Mouse (Mus musculus) kidney, embryonic 14.5 days (tissue): ENCODE measurements around the gene Dusp2. TPM values are rescaled to one million over a fixed set of nuclear protein-coding genes. Genes with fewer than 3 reads are reported as not detected.

Source experiments
- ATAC-seq: fragments of 200-750 bp; cut with Nextera tagmentation; 2 replicates; pipeline ENCODE4 v1.8.0; 2017; ENCODE audit warnings: moderate number of reproducible peaks, mild to moderate bottlenecking, moderate TSS enrichment, moderate library complexity; ENCODE audit not compliant: low FRiP score, low TSS enrichment
- H3K27ac ChIP-seq: fragments of 300-500 bp; sonication (generic); 2 replicates; pipeline ENCODE4 v1.5.1; 2014; ENCODE audit warnings: low read depth, mild to moderate bottlenecking, low read length, moderate library complexity, mixed read lengths
- H3K27me3 ChIP-seq: fragments of 300-500 bp; sonication (generic); 2 replicates; pipeline ENCODE4 v1.6.1; 2014; ENCODE audit warnings: mild to moderate bottlenecking, low read length; ENCODE audit not compliant: control insufficient read depth, insufficient read depth
- H3K36me3 ChIP-seq: fragments of 300-500 bp; sonication (generic); 2 replicates; pipeline ENCODE4 v1.6.1; 2014; ENCODE audit warnings: low read length, mixed read lengths; ENCODE audit not compliant: control insufficient read depth, insufficient read depth
- H3K4me1 ChIP-seq: fragments of 300-500 bp; sonication (generic); 2 replicates; pipeline ENCODE4 v1.6.1; 2014; ENCODE audit warnings: low read length, mixed read lengths; ENCODE audit not compliant: control insufficient read depth, insufficient read depth
- H3K4me2 ChIP-seq: fragments of 300-500 bp; sonication (generic); replicated peaks from 2 replicates; pipeline ENCODE4 v1.6.1; 2014; ENCODE audit warnings: low read depth, mild to moderate bottlenecking, low read length
- H3K4me3 ChIP-seq: fragments of 300-500 bp; sonication (generic); 2 replicates; pipeline ENCODE4 v1.5.1; 2014; ENCODE audit warnings: mild to moderate bottlenecking, low read length
- H3K9ac ChIP-seq: fragments of 300-500 bp; sonication (generic); 2 replicates; pipeline ENCODE4 v1.6.1; 2014; ENCODE audit warnings: low read depth, mild to moderate bottlenecking, low read length, moderate library complexity
- H3K9me3 ChIP-seq: fragments of 300-500 bp; sonication (generic); 2 replicates; pipeline ENCODE4 v1.6.1; 2016; ENCODE audit warnings: low read length; ENCODE audit not compliant: control insufficient read depth
- WGBS: fragments of 180-500 bp; shearing (Covaris S2); extraction: QIAGEN DNeasy Blood & Tissue Kit; methylation state at CpG from one replicate; pipeline ENCODE4 v1.1.7; 2014; 5-methylcytosine and 5-hydroxymethylcytosine counted together
- polyA plus RNA-seq: library from polyadenylated mRNA; unstranded; fragments of >200 nt; fragmentation: Nextera tagmentation; extraction: Ambion mirVana; gene quantifications from 2 replicates; pipeline ENCODE4 v1.2.1, GENCODE M21; 2014

Gene Dusp2
- polyA plus RNA-seq, 1 experiment from 2014 or later, result 13.0 TPM

DNA sequence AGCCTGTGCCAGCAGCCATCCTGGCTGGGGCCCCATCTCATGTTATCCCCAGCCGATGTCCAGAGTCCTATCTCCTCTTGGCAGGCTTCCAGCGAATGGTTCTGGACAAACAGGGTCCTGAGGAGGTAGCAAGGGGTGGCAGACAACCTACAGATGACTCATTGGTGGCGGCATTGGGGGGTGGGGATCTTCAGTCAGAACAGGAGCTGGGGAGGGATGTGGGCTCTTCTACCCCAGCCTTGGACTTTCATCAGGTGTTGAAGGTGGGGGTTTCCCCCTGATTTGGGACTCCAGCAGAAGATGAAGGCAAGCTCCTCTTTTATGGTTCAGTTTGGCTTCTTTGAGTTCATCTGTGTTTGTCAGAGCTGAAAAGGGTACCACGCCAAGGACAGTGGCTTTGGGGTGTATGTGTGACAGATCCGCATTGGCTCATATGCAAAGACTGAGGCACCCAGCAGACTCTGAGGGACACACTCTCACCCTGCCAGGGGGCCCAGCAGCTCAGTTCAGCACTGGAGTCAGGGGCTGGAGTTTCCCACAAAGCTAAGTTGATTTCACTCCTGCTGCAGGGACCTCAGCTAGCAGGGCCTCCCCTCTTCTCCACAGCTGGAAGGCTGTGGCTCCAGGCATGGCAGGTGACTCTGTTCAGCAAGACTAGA is 1.9 kb upstream of the Dusp2 start:
- no peaks in the 10 kb centered on the region for H3K9me3 ChIP-seq
- H3K27me3 ChIP-seq, result no peaks in the 10 kb centered on the region; the same call in 1 of the 2 replicates
- H3K4me2 ChIP-seq, result no peak overlapping the region
- H3K27ac ChIP-seq, result no peak overlapping the region
- ATAC-seq, result no peak
- no peak overlapping the region for H3K4me3 ChIP-seq
- 69% methylated on average over 5 of the region's 5 CpGs for WGBS
- H3K36me3 ChIP-seq, result no peaks in the 10 kb centered on the region
- H3K4me1 ChIP-seq, result peaks cover 28% of the 10 kb centered on the region
- H3K9ac ChIP-seq, result no peak overlapping the region

GRCm38 (mm10) chr2:127335078-127335541 is 849 bp upstream of the Dusp2 start:
- peak overlapping the region; percentile 63 for H3K27ac ChIP-seq
- H3K9me3 ChIP-seq, result no peaks in the 10 kb centered on the region
- 34% methylated on average over 11 of the region's 11 CpGs for WGBS
- ATAC-seq, result 0 out of 2 replicates have a peak, but pooled peaks have one; percentile 0
- H3K4me1 ChIP-seq, result peaks cover 28% of the 10 kb centered on the region; the same call in 1 of the 2 replicates
- no peaks in the 10 kb centered on the region for H3K36me3 ChIP-seq
- H3K27me3 ChIP-seq, result no peaks in the 10 kb centered on the region; the same call in none of the 2 replicates
- no peak overlapping the region for H3K4me3 ChIP-seq
- peak overlapping the region; percentile 91 for H3K4me2 ChIP-seq
- H3K9ac ChIP-seq, result peak overlapping the region; percentile 31; the same call in 1 of the 2 replicates

DNA sequence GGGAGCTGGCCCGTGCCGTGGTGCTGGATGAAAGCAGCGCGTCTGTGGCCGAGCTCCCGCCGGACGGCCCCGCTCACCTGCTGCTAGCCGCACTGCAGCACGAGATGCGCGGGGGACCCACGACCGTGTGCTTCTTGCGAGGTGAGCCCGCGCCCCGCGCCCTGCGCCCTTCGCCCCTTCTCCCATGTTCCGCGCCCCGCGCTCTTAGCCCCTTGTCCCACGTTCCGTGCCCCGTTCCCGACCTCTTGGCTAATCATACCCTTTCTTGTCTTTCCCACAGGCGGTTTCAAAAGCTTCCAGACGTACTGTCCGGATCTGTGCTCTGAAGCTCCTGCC is 506 bp downstream of the Dusp2 start:
- no peaks in the 10 kb centered on the region for H3K36me3 ChIP-seq
- H3K4me2 ChIP-seq, result peak overlapping the region; percentile 91
- peaks cover 28% of the 10 kb centered on the region; the same call in 1 of the 2 replicates for H3K4me1 ChIP-seq
- ATAC-seq, result peak; percentile 63
- H3K4me3 ChIP-seq, result peak overlapping the region; percentile 62
- H3K27me3 ChIP-seq, result no peaks in the 10 kb centered on the region; the same call in none of the 2 replicates
- peak overlapping the region; percentile 72 for H3K9ac ChIP-seq
- H3K9me3 ChIP-seq, result no peaks in the 10 kb centered on the region
- peak overlapping the region; percentile 48; the same call in 1 of the 2 replicates for H3K27ac ChIP-seq
- 1% methylated on average over 29 of the region's 33 CpGs for WGBS

DNA sequence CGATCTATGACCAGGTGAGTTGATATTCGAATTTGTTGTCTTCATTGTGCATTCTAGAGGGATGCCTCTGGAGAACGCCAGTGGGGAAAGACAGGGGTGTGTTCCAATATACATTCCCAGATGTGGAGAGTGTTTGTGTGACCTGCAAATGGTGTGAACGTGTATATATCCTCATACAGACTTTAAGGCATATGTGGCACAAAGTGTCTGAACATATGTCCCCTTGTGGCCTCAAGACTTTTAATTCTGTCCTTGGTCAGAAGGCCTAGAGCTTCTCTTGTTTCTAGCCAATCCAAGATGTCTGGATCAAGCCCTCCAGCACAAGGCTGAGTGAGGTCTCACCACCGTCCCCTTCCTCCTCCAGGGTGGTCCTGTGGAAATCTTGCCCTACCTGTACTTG is 926 bp downstream of the Dusp2 start:
- Histone ChIP-seq H3K4me3 (peak overlapping the region; percentile 62), H3K27me3 (no peaks in the 10 kb centered on the region; the same call in none of the 2 replicates), H3K9me3 (no peaks in the 10 kb centered on the region), H3K9ac (peak overlapping the region; percentile 72), H3K27ac (no peak overlapping the region), H3K36me3 (no peaks in the 10 kb centered on the region), H3K4me2 (peak overlapping the region; percentile 91), H3K4me1 (peaks cover 28% of the 10 kb centered on the region; the same call in 1 of the 2 replicates)
- no peak for ATAC-seq
- 31% methylated on average over 5 of the region's 5 CpGs for WGBS

- Histone ChIP-seq H3K36me3 (no peaks in the 10 kb centered on the region), H3K4me1 (peaks cover 28% of the 10 kb centered on the region; the same call in 1 of the 2 replicates), H3K9me3 (no peaks in the 10 kb centered on the region), H3K27ac (no peak overlapping the region), H3K27me3 (no peaks in the 10 kb centered on the region; the same call in none of the 2 replicates), H3K4me3 (peak overlapping the region; percentile 62; the same call in 1 of the 2 replicates), H3K4me2 (peak overlapping the region; percentile 91), H3K9ac (no peak overlapping the region)
- 66% methylated on average over 11 of the region's 11 CpGs for WGBS
- ATAC-seq, result no peak
These were observed 1.6 kb downstream of the Dusp2 start for GRCm38 (mm10) chr2:127337531-127337930.

- H3K9me3 ChIP-seq, result no peaks in the 10 kb centered on the region
- ATAC-seq, result no peak
- H3K27ac ChIP-seq, result no peak overlapping the region
- H3K4me3 ChIP-seq, result no peak overlapping the region
- peak overlapping the region; percentile 91; the same call in 1 of the 2 replicates for H3K4me2 ChIP-seq
- 0 out of 2 replicates have a peak overlapping the region, but pooled peaks have one; percentile 23 for H3K9ac ChIP-seq
- no peaks in the 10 kb centered on the region; the same call in none of the 2 replicates for H3K27me3 ChIP-seq
- H3K36me3 ChIP-seq, result no peaks in the 10 kb centered on the region
- peaks cover 28% of the 10 kb centered on the region; the same call in 1 of the 2 replicates for H3K4me1 ChIP-seq
- WGBS, result 46% methylated on average over 7 of the region's 7 CpGs
These were observed 2.1 kb downstream of the Dusp2 start for GRCm38 (mm10) chr2:127338012-127338411.

GRCm38 (mm10) chr2:127338416-127338815 is 2.5 kb downstream of the Dusp2 start, which contains the start of gene Astl:
Astl (plus strand) TSS chr2:127338639.
- peak within 1 kb of the TSS; percentile 62; the same call in 1 of the 2 replicates for H3K4me3 ChIP-seq
- ATAC-seq, result no peak
- H3K9me3 ChIP-seq, result no peaks in the 10 kb centered on the region
- H3K27me3 ChIP-seq, result no peaks in the 10 kb centered on the region; the same call in none of the 2 replicates
- 0 out of 2 replicates have a peak within 1 kb of the TSS, but pooled peaks have one; percentile 23 for H3K9ac ChIP-seq
- peaks cover 28% of the 10 kb centered on the region; the same call in 1 of the 2 replicates for H3K4me1 ChIP-seq
- no peak within 1 kb of the TSS for H3K27ac ChIP-seq
- H3K4me2 ChIP-seq, result peak within 1 kb of the TSS; percentile 91
- H3K36me3 ChIP-seq, result no peaks in the 10 kb centered on the region
- 85% methylated on average over 4 of the region's 4 CpGs for WGBS

DNA sequence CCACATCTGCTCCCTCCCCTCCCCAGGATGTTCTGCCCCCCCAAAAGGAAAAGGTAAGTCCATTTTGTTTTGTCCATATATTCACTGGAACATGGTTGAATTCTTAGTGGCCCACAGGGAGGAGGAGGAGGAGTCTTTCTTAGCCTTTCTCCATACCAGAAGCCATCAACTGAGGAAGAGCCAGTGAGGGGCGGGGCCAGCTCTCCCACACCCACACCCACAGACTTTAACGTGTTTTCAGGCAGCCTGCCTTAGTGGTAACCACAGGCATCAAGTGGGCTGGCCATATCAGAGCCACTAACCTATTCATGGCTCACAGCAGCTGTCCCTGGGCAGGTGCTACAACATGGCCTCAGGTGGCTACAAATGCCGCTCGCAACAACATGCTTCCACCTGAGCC is 2.9 kb downstream of the Dusp2 start:
- Histone ChIP-seq H3K27ac (no peak overlapping the region), H3K9me3 (no peaks in the 10 kb centered on the region), H3K9ac (no peak overlapping the region), H3K27me3 (no peaks in the 10 kb centered on the region; the same call in none of the 2 replicates), H3K36me3 (no peaks in the 10 kb centered on the region), H3K4me3 (no peak overlapping the region), H3K4me2 (no peak overlapping the region), H3K4me1 (peaks cover 28% of the 10 kb centered on the region; the same call in 1 of the 2 replicates)
- 66% methylated on average over 4 of the region's 4 CpGs for WGBS
- no peak for ATAC-seq

DNA sequence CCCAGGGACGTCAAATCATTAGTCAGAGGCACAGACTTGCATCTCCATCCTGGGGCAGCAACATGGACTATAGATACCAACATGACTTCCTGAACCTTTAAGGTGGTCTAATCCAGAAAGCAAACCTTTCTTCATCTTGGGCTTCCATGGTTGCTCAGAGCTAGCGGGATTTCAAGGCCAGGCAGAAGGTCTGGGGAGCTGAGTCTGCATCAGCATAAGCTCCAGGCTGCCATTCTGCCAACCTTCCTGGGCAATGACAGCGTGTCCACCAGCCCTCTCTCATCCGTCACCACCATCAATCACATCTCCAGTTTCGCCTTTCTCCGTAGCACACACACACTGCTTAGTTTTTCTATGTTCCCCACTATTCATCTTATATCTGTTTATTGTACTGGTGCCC is 3.3 kb downstream of the Dusp2 start:
- ATAC-seq, result no peak
- no peak overlapping the region for H3K27ac ChIP-seq
- H3K4me3 ChIP-seq, result no peak overlapping the region
- WGBS, result 74% methylated on average over 6 of the region's 6 CpGs
- no peak overlapping the region for H3K9ac ChIP-seq
- H3K4me2 ChIP-seq, result no peak overlapping the region
- H3K9me3 ChIP-seq, result no peaks in the 10 kb centered on the region
- peaks cover 28% of the 10 kb centered on the region; the same call in 1 of the 2 replicates for H3K4me1 ChIP-seq
- no peaks in the 10 kb centered on the region; the same call in none of the 2 replicates for H3K27me3 ChIP-seq
- no peaks in the 10 kb centered on the region for H3K36me3 ChIP-seq
